Mouse (Mus musculus) kidney, postnatal 0 days (tissue): Measurements from ENCODE around the gene Rps6kb1. TPM values are rescaled to one million over a fixed set of nuclear protein-coding genes. Genes with fewer than 3 reads are reported as not detected.
A peak's percentile ranks its signal among the peaks of the same experiment; 100 is the strongest.

Source experiments
- ATAC-seq: fragments of 200-750 bp; cut with Nextera tagmentation; replicated peaks from 2 replicates; pipeline ENCODE4 v1.8.0; 2017; ENCODE audit warnings: low read depth, moderate number of reproducible peaks, moderate TSS enrichment, moderate library complexity; ENCODE audit not compliant: low FRiP score
- DNase-seq: peaks from one replicate; pipeline ENCODE4 v3.0.0-alpha.2; 2016; ENCODE audit warnings: low spot score
- H3K27ac ChIP-seq: fragments of 300-500 bp; sonication (generic); 2 replicates; pipeline ENCODE4 v1.5.1; 2014; ENCODE audit warnings: mild to moderate bottlenecking
- H3K27me3 ChIP-seq: fragments of 300-500 bp; sonication (generic); 2 replicates; pipeline ENCODE4 v1.6.1; 2014; ENCODE audit warnings: low read length, mixed read lengths; ENCODE audit not compliant: insufficient read depth
- H3K36me3 ChIP-seq: fragments of 300-500 bp; sonication (generic); 2 replicates; pipeline ENCODE4 v1.6.1; 2014; ENCODE audit warnings: low read length, mixed read lengths; ENCODE audit not compliant: insufficient read depth
- H3K4me1 ChIP-seq: fragments of 300-500 bp; sonication (generic); replicated peaks from 2 replicates; pipeline ENCODE4 v1.6.1; 2014; ENCODE audit warnings: antibody characterized with exemption, low read length, mixed read lengths; ENCODE audit not compliant: insufficient read depth
- H3K4me2 ChIP-seq: fragments of 300-500 bp; sonication (generic); 2 replicates; pipeline ENCODE4 v1.6.1; 2014; ENCODE audit warnings: mild to moderate bottlenecking, low read length, moderate library complexity, mixed read lengths
- H3K4me3 ChIP-seq: fragments of 300-500 bp; sonication (generic); replicated peaks from 2 replicates; pipeline ENCODE4 v1.5.1; 2014; ENCODE audit warnings: low read depth, low read length
- H3K9ac ChIP-seq: fragments of 300-500 bp; sonication (generic); 2 replicates; pipeline ENCODE4 v1.6.1; 2014; ENCODE audit warnings: low read depth, low read length
- H3K9me3 ChIP-seq: fragments of 300-500 bp; sonication (generic); replicated peaks from 2 replicates; pipeline ENCODE4 v1.6.1; 2016; ENCODE audit warnings: low read length, inconsistent platforms, mixed read lengths
- CTCF ChIP-seq: IDR thresholded peaks from 2 replicates; pipeline ENCODE4 v1.5.1; 2016; ENCODE audit warnings: antibody characterized with exemption, low read depth, mild to moderate bottlenecking, moderate library complexity
- WGBS: fragments of 180-500 bp; shearing (Covaris S2); extraction: QIAGEN DNeasy Blood & Tissue Kit; methylation state at CpG from one replicate; pipeline ENCODE4 v1.1.7; 2014; 5-methylcytosine and 5-hydroxymethylcytosine counted together
- polyA plus RNA-seq: library from polyadenylated mRNA; unstranded; fragments of >200 nt; fragmentation: Nextera tagmentation; extraction: Ambion mirVana; gene quantifications from 2 replicates; pipeline ENCODE4 v1.2.1, GENCODE M21; 2015

Rps6kb1 gene
- polyA plus RNA-seq, 1 experiment from 2014 or later = 50.8 TPM

GRCm38 (mm10) chr11:86507991-86508390, 36.6 kb downstream of the Rps6kb1 start:
- no peak overlapping the region for H3K4me2 ChIP-seq
- DNase-seq (no peak), ATAC-seq (no peak)
- H3K36me3 ChIP-seq = peaks cover 50% of the 10 kb centered on the region
- no peaks in the 10 kb centered on the region for H3K27me3 ChIP-seq
- no peaks in the 10 kb centered on the region for H3K4me1 ChIP-seq
- H3K9me3 ChIP-seq = no peaks in the 10 kb centered on the region
- no peak overlapping the region for H3K27ac ChIP-seq
- no peak overlapping the region for H3K9ac ChIP-seq
- WGBS = 94% methylated on average over 2 of the region's 2 CpGs
- no peak overlapping the region for H3K4me3 ChIP-seq
- TF ChIP-seq CTCF = no peak

GRCm38 (mm10) chr11:86507334-86507733, 37.3 kb downstream of the Rps6kb1 start:
- Histone ChIP-seq H3K36me3 (peaks cover 53% of the 10 kb centered on the region), H3K9ac (no peak overlapping the region), H3K4me3 (no peak overlapping the region), H3K27me3 (no peaks in the 10 kb centered on the region), H3K4me2 (no peak overlapping the region), H3K27ac (no peak overlapping the region), H3K9me3 (no peaks in the 10 kb centered on the region), H3K4me1 (no peaks in the 10 kb centered on the region)
- ATAC-seq = no peak
- 90% methylated on average over 2 of the region's 2 CpGs for WGBS
- TF ChIP-seq CTCF = no peak
- no peak for DNase-seq

GRCm38 (mm10) chr11:86503121-86503520, 41.5 kb downstream of the Rps6kb1 start:
- no peak for TF ChIP-seq CTCF
- no peak for DNase-seq

GRCm38 (mm10) chr11:86500795-86501194, 43.8 kb downstream of the Rps6kb1 start:
- no peak overlapping the region for H3K4me3 ChIP-seq
- H3K27ac ChIP-seq = no peak overlapping the region
- no peak for DNase-seq
- no peaks in the 10 kb centered on the region for H3K9me3 ChIP-seq
- 85% methylated on average over 1 of the region's 1 CpGs for WGBS
- no peaks in the 10 kb centered on the region for H3K27me3 ChIP-seq
- H3K4me1 ChIP-seq = no peaks in the 10 kb centered on the region
- H3K36me3 ChIP-seq = peaks cover 26% of the 10 kb centered on the region
- no peak overlapping the region for H3K9ac ChIP-seq
- ATAC-seq = no peak
- H3K4me2 ChIP-seq = no peak overlapping the region
- no peak for TF ChIP-seq CTCF

More at GRCm38 (mm10) chr11:86503121-86503520, 41.5 kb downstream of the Rps6kb1 start:
- H3K9ac ChIP-seq = no peak overlapping the region
- 86% methylated on average over 2 of the region's 2 CpGs for WGBS
- no peaks in the 10 kb centered on the region for H3K9me3 ChIP-seq
- no peaks in the 10 kb centered on the region for H3K27me3 ChIP-seq
- peaks cover 28% of the 10 kb centered on the region for H3K36me3 ChIP-seq
- ATAC-seq = no peak
- H3K27ac ChIP-seq = no peak overlapping the region
- H3K4me2 ChIP-seq = no peak overlapping the region
- H3K4me3 ChIP-seq = no peak overlapping the region
- H3K4me1 ChIP-seq = no peaks in the 10 kb centered on the region

GRCm38 (mm10) chr11:86497908-86498307, 46.7 kb downstream of the Rps6kb1 start:
- no peak overlapping the region for H3K9ac ChIP-seq
- no peak overlapping the region for H3K27ac ChIP-seq
- 85% methylated on average over 3 of the region's 3 CpGs for WGBS
- H3K36me3 ChIP-seq = peaks cover 13% of the 10 kb centered on the region
- TF ChIP-seq CTCF = peak; percentile 42; the same call in 1 of the 2 replicates
- DNase-seq (no peak), ATAC-seq (no peak)
- no peak overlapping the region for H3K4me3 ChIP-seq
- H3K4me2 ChIP-seq = no peak overlapping the region
- H3K27me3 ChIP-seq = no peaks in the 10 kb centered on the region
- no peaks in the 10 kb centered on the region for H3K4me1 ChIP-seq
- H3K9me3 ChIP-seq = no peaks in the 10 kb centered on the region

GRCm38 (mm10) chr11:86497356-86497755, 47.2 kb downstream of the Rps6kb1 start:
- no peaks in the 10 kb centered on the region for H3K27me3 ChIP-seq
- no peak for TF ChIP-seq CTCF
- no peak overlapping the region for H3K4me2 ChIP-seq
- peaks cover 10% of the 10 kb centered on the region for H3K36me3 ChIP-seq
- no peak overlapping the region for H3K4me3 ChIP-seq
- no peak for DNase-seq
- no peaks in the 10 kb centered on the region for H3K9me3 ChIP-seq
- H3K27ac ChIP-seq = no peak overlapping the region
- no peak for ATAC-seq
- H3K4me1 ChIP-seq = no peaks in the 10 kb centered on the region
- no peak overlapping the region for H3K9ac ChIP-seq
- 93% methylated on average over 1 of the region's 1 CpGs for WGBS

- Histone ChIP-seq H3K27ac (no peak overlapping the region), H3K4me2 (no peak overlapping the region), H3K4me3 (no peak overlapping the region), H3K36me3 (peaks cover 16% of the 10 kb centered on the region), H3K9ac (no peak overlapping the region), H3K27me3 (no peaks in the 10 kb centered on the region), H3K4me1 (peaks cover 4% of the 10 kb centered on the region; the same call in 1 of the 2 replicates), H3K9me3 (no peaks in the 10 kb centered on the region)
- TF ChIP-seq CTCF = no peak
- WGBS = 98% methylated on average over 1 of the region's 1 CpGs
- ATAC-seq = no peak
- no peak for DNase-seq
Observed at GRCm38 (mm10) chr11:86490782-86491181, 53.8 kb downstream of the Rps6kb1 start.
